Mouse (Mus musculus) lung, embryonic 14.5 days (tissue): ENCODE data around the gene Asb3. TPM values are rescaled to one million over a fixed set of nuclear protein-coding genes. Genes with fewer than 3 reads are reported as not detected.

ENCODE experiments used
- ATAC-seq: fragments of 200-750 bp; cut with Nextera tagmentation; 2 replicates; pipeline ENCODE4 v1.8.0; 2017; ENCODE audit warnings: mild to moderate bottlenecking, moderate TSS enrichment, moderate library complexity; ENCODE audit not compliant: insufficient read depth
- DNase-seq: peaks from one replicate; pipeline ENCODE4 v3.0.0-alpha.2; 2015
- H3K27ac ChIP-seq: fragments of 300-500 bp; sonication (generic); 2 replicates; pipeline ENCODE4 v1.5.1; 2014; ENCODE audit warnings: low read depth, mild to moderate bottlenecking, moderate library complexity
- H3K27me3 ChIP-seq: fragments of 300-500 bp; sonication (generic); 2 replicates; pipeline ENCODE4 v1.6.1; 2014; ENCODE audit warnings: low read length, control low read depth; ENCODE audit not compliant: insufficient read depth
- H3K36me3 ChIP-seq: fragments of 300-500 bp; sonication (generic); 2 replicates; pipeline ENCODE4 v1.6.1; 2014; ENCODE audit warnings: control low read depth; ENCODE audit not compliant: insufficient read depth
- H3K4me1 ChIP-seq: fragments of 300-500 bp; sonication (generic); 2 replicates; pipeline ENCODE4 v1.6.1; 2014; ENCODE audit warnings: antibody characterized with exemption, control low read depth; ENCODE audit not compliant: insufficient read depth
- H3K4me2 ChIP-seq: fragments of 300-500 bp; sonication (generic); 2 replicates; pipeline ENCODE4 v1.6.1; 2014; ENCODE audit warnings: mild to moderate bottlenecking
- H3K4me3 ChIP-seq: fragments of 300-500 bp; sonication (generic); 2 replicates; pipeline ENCODE4 v1.5.1; 2014; ENCODE audit warnings: low read depth, low read length
- H3K9ac ChIP-seq: fragments of 300-500 bp; sonication (generic); 2 replicates; pipeline ENCODE4 v1.6.1; 2014
- H3K9me3 ChIP-seq: fragments of 300-500 bp; sonication (generic); 2 replicates; pipeline ENCODE4 v1.6.1; 2016; ENCODE audit warnings: low read depth, low read length, control low read depth
- CTCF ChIP-seq: IDR thresholded peaks from 2 replicates; pipeline ENCODE4 v1.5.1; 2016; ENCODE audit warnings: antibody characterized with exemption, low read depth
- WGBS: fragments of 180-500 bp; shearing (Covaris S2); extraction: QIAGEN DNeasy Blood & Tissue Kit; methylation state at CpG from one replicate; pipeline ENCODE4 v1.1.7; 2014; 5-methylcytosine and 5-hydroxymethylcytosine counted together
- polyA plus RNA-seq: library from polyadenylated mRNA; unstranded; fragments of >200 nt; fragmentation: Nextera tagmentation; extraction: Ambion mirVana; gene quantifications from 2 replicates; pipeline ENCODE4 v1.2.1, GENCODE M21; 2014

The Asb3 gene
- polyA plus RNA-seq, 1 experiment from 2014 or later = 27.5 TPM

DNA sequence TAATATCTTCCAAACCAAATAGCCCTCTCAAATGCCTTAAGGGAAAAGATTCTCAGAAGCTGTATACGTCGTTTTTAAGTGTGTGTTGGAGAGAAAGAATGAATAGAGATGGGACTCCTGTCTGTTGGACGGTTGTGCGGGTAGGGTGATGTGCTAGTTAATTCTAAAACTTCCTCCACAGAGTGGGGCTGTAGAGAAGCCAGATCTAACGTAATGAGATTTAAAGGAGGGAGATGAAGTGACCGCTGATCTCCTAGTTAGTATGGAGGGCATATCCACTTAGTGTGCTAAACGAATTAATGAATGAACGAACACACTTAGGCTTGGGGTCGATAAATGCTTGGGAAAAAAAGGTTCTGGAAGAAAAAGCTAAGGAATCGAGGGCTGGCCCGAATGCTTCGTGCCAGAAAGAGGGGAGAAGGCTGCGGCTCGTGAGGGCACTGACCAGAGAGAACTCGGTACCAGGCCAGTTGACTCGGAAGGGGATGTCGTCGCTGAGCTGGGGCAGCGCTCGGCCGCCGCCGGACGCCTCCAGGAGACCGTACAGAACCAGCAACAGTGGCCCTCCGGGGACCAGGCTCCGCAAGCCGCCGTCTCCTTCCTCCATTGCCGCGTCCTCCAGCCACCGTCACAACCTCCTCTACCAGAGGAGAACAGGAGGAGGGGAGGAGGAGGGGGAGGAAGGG is 68.4 kb downstream of the Asb3 start:
- Histone ChIP-seq H3K27me3 (no peaks in the 10 kb centered on the region), H3K4me3 (peak overlapping the region; percentile 76), H3K27ac (peak overlapping the region; percentile 81; the same call in 1 of the 2 replicates), H3K4me2 (peak overlapping the region; percentile 58), H3K9me3 (no peaks in the 10 kb centered on the region; the same call in 1 of the 2 replicates), H3K9ac (peak overlapping the region; percentile 84), H3K4me1 (no peaks in the 10 kb centered on the region; the same call in 1 of the 2 replicates), H3K36me3 (peaks cover 30% of the 10 kb centered on the region)
- WGBS = 1% methylated on average over 32 of the region's 32 CpGs
- TF ChIP-seq CTCF = peak; percentile 5; the same call in 1 of the 2 replicates
- ATAC-seq = peak; percentile 89
- peak; percentile 58 for DNase-seq

DNA sequence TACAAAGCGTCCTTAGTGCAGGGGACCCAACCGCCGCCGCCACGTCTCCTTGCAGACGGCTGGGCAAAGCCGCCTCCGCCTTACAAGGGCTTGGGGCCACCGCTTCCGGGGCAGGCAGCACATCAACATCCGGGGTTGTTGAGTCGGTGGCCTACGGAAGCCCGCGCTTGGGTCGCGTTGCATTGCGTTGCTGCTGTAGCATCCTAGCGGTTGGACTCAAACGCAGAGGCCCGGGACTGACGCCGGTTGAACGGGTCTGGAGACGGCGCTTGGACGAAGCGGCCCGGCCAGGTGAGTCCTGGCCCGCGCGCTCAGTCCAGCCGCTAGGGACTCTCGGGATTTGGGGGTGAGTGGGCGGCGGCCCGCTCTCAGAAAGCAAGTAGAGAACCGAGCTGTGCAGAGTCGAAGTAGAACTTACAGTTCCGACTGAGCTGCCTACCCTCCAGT is 69.1 kb downstream of the Asb3 start, which contains the start of gene Erlec1:
Gene Erlec1 (minus strand): TSS at position 57 of the 447 bp plus-strand sequence.
- peak within 1 kb of the TSS; percentile 77 for H3K4me2 ChIP-seq
- TF ChIP-seq CTCF = peak; percentile 25; the same call in 1 of the 2 replicates
- H3K36me3 ChIP-seq = peaks cover 23% of the 10 kb centered on the region
- DNase-seq (peak; percentile 95), ATAC-seq (peak; percentile 99)
- WGBS = under 1% methylated on average over 40 of the region's 40 CpGs
- peak within 1 kb of the TSS; percentile 76 for H3K4me3 ChIP-seq
- H3K9me3 ChIP-seq = no peaks in the 10 kb centered on the region; the same call in 1 of the 2 replicates
- no peaks in the 10 kb centered on the region; the same call in 1 of the 2 replicates for H3K4me1 ChIP-seq
- H3K9ac ChIP-seq = peak within 1 kb of the TSS; percentile 84
- peak within 1 kb of the TSS; percentile 81 for H3K27ac ChIP-seq
- H3K27me3 ChIP-seq = no peaks in the 10 kb centered on the region

DNA sequence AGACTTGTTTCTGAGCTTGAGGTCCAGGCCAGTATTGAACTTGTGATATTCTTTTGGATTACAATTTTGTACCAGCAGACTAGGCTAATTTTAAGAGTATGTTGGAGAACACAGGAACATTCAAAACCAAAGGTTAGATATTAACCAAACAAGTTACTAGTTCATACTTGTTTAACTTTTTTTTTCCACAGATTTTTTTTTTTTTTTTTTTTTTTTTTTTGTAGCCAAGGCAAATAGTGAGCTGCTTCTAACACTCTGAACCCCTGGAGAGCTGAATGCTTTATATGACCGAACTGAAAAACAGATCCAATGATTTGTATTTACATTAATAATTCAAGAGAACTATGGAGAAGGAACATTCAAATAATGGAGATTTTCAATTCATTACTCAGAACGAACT is 100.0 kb downstream of the Asb3 start:
- no peak overlapping the region for H3K27ac ChIP-seq
- H3K9me3 ChIP-seq = no peaks in the 10 kb centered on the region
- ATAC-seq = no peak
- no peak for TF ChIP-seq CTCF
- no peak overlapping the region for H3K9ac ChIP-seq
- no peaks in the 10 kb centered on the region for H3K4me1 ChIP-seq
- H3K4me2 ChIP-seq = peak overlapping the region; percentile 76
- no peaks in the 10 kb centered on the region for H3K27me3 ChIP-seq
- no peaks in the 10 kb centered on the region for H3K36me3 ChIP-seq
- DNase-seq = no peak
- WGBS = 45% methylated on average over 2 of the region's 2 CpGs
- H3K4me3 ChIP-seq = peak overlapping the region; percentile 56

DNA sequence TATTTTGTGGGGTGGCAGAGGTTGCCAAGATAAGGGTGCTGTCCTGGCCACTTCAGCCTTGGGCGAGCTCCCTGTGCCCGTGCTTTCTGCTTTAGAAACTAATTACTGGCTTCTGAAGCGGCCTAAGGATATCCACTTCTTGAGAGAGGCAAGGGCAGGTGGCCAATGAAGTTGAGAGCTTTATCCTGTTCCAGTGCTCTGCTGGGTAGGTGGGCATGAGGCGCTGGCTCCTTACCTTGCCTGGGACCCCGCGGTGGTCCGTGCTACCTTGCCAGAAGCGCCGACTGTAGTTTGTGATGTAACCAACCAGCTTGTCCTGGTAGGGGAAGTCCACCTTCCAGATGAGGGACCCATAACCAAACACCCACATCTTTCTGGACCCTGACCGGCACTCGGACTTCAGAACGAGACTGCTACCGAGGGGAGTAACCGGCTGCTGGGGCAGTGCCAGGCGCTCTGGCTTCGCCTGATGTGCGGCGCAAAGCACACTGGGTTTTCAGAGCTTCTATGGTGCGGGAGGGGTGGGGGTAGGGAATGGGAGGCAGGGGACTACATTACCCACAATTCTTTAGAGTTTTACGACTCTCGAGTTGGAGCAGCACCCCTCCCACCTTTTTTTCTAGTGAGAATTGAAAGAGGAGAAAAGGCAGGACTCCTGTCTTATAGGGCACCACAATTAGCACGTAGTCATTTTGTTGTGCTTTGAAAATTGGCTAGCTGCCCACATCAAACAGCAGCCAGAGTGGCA is 100.8 kb downstream of the Asb3 start, which contains the start of gene Chac2:
Gene Chac2 (minus strand): TSS at position 474 of the 748 bp plus-strand sequence.
- H3K27ac ChIP-seq = peak within 1 kb of the TSS; percentile 62
- no peaks in the 10 kb centered on the region for H3K4me1 ChIP-seq
- H3K36me3 ChIP-seq = no peaks in the 10 kb centered on the region
- H3K4me2 ChIP-seq = peak within 1 kb of the TSS; percentile 76
- H3K9me3 ChIP-seq = no peaks in the 10 kb centered on the region
- peak within 1 kb of the TSS; percentile 56 for H3K4me3 ChIP-seq
- peak; percentile 99 for ATAC-seq
- DNase-seq = peak; percentile 91
- peak within 1 kb of the TSS; percentile 80 for H3K9ac ChIP-seq
- WGBS = under 1% methylated on average over 22 of the region's 22 CpGs
- TF ChIP-seq CTCF = no peak
- no peaks in the 10 kb centered on the region for H3K27me3 ChIP-seq

DNA sequence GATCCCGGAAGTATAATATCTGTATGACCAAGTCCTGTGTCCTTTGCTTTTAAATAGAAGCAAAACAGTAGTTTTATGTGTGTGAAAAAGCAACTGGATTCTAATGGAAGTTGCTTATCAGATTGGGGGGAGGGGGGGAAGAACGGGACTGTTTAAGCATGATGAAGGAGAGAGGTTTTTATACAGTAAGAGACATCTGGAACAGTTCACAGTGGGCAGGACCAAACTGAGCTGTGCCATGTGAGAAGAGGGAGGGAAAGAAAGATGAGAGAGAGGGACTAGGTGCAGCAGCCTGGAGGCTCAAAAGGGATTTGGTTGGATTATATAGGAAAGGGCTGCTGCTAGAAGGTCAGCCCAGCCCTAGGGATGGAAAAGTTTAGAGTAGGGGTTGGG is 101.4 kb downstream of the Asb3 start:
- Histone ChIP-seq H3K27ac (peak overlapping the region; percentile 61; the same call in 1 of the 2 replicates), H3K4me3 (peak overlapping the region; percentile 56), H3K4me1 (no peaks in the 10 kb centered on the region), H3K9me3 (no peaks in the 10 kb centered on the region), H3K4me2 (peak overlapping the region; percentile 76), H3K36me3 (no peaks in the 10 kb centered on the region), H3K27me3 (no peaks in the 10 kb centered on the region), H3K9ac (peak overlapping the region; percentile 35)
- no peak for TF ChIP-seq CTCF
- WGBS = 2% methylated on average over 2 of the region's 2 CpGs
- DNase-seq (no peak), ATAC-seq (peak; percentile 75)

DNA sequence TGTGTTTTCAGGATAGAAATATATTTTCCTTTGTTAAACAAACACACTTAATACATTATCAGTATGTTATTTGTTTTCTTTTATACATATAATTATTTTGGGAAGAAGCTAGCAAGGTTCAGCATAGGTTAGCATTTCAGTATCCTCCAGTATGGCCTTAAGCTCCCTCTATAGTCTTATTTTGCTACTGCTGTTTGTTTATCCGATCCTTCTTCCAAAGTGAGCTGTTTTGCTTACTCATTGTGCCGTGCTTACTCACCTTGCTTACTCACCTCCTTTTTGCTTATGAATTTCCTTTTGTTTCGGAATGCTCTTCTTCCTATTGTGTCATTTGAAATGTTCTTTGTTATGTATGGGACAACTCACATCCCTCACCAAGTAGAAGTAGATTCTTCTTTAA is 111.5 kb downstream of the Asb3 start:
- Histone ChIP-seq H3K27ac (no peak overlapping the region), H3K27me3 (no peaks in the 10 kb centered on the region), H3K9ac (no peak overlapping the region)

DNA sequence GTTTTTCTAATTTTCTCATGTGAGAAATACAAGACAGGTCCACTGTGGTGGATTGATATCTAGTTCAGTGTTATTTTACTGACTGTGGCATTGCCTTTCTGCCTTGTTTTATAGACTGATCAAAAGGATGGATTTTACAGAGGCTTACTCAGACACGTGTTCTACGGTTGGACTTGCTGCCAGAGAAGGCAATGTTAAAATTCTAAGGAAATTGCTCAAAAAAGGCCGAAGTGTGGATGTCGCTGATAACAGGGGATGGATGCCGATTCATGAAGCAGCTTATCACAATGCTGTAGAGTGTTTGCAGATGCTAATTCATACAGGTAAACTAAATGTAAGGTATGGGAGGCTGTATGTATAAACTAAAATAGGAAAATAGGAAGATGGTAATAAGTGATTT is 113.0 kb downstream of the Asb3 start:
- H3K9ac ChIP-seq = no peak overlapping the region
- 76% methylated on average over 5 of the region's 5 CpGs for WGBS
- TF ChIP-seq CTCF = no peak
- no peak overlapping the region for H3K27ac ChIP-seq
- no peaks in the 10 kb centered on the region for H3K9me3 ChIP-seq
- DNase-seq (no peak), ATAC-seq (no peak)
- no peak overlapping the region for H3K4me2 ChIP-seq
- no peaks in the 10 kb centered on the region for H3K36me3 ChIP-seq
- H3K27me3 ChIP-seq = no peaks in the 10 kb centered on the region
- H3K4me1 ChIP-seq = no peaks in the 10 kb centered on the region
- no peak overlapping the region for H3K4me3 ChIP-seq

More for the DNA sequence above, 111.5 kb downstream of the Asb3 start:
- Histone ChIP-seq H3K4me3 (no peak overlapping the region), H3K4me1 (no peaks in the 10 kb centered on the region), H3K4me2 (no peak overlapping the region), H3K36me3 (no peaks in the 10 kb centered on the region), H3K9me3 (no peaks in the 10 kb centered on the region)
- DNase-seq = no peak
- no peak for ATAC-seq
- WGBS = 89% methylated on average over 3 of the region's 3 CpGs
- TF ChIP-seq CTCF = no peak
